Mouse (Mus musculus) adrenal gland, postnatal 14 days (tissue): ENCODE data around the gene Piwil4. TPM values are rescaled to one million over a fixed set of nuclear protein-coding genes. Genes with fewer than 3 reads are reported as not detected.

Experiments
- DNase-seq: peaks from one replicate; pipeline ENCODE4 v3.0.0; 2021; ENCODE audit warnings: mixed read lengths
- total RNA-seq: library from RNA; stranded (reverse); gene quantifications from 2 replicates; pipeline ENCODE4 v1.2.3, GENCODE M21; 2021

The Piwil4 gene
- total RNA-seq, 1 experiment from 2014 or later: not detected

DNA sequence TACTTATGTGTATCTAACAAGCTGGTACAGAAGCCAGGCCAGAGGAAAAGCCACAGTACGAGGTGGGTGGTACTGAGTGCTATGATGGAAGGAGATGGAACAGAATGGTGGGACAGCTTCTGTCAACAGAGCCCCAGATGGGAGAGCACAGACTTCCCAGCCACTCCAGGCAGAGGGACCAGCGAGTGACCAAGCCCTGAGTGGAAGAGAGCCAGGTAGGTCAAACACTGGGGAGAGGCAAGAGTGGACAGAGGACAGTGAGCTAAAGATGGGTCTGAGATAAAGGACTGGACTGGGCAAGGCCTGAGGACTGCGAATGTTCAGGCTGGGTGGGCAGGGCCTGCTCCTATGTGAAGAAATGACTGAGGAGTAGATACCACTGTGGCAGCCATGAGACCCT is 72.2 kb downstream of the Piwil4 start:
- no peak for DNase-seq

DNA sequence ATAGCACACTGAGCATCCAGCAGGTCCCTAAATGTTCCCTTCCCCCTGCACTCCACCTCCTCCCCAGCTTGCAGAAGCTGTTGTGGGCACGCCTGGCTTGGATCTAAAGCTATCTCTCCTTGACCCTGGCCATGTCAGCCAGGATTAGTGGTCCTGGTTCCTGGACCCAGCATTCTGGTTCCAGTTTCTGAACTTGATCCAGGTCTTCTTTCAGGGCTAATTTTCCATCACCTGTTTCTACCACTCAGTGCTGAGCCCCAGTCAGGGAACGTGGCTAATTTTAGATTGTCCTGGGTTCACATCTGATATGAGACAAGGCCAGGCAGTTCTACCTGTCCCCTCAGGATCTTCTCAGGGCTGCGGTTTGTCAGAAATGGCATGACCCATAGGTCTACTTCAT is 74.5 kb downstream of the Piwil4 start:
- no peak for DNase-seq

DNA sequence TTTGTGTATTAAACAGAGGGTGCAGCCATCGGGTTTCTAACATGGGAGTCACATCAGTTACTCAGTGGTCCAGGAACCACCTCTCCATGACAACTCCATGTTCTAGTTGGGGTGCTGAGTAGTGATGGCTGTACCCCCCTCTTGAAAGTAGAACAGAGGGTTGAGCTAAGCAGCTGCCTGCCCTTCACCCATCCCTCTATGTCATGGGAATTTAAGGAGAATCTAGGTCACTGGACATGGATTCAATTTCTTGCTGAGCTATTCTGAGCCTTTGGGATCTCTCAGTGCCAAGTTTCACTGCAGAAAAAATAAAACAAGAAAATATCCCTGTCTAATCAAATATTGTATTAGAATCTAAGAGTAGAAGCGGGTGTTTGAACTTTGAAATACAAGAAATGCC is 76.9 kb downstream of the Piwil4 start:
- DNase-seq: no peak

DNA sequence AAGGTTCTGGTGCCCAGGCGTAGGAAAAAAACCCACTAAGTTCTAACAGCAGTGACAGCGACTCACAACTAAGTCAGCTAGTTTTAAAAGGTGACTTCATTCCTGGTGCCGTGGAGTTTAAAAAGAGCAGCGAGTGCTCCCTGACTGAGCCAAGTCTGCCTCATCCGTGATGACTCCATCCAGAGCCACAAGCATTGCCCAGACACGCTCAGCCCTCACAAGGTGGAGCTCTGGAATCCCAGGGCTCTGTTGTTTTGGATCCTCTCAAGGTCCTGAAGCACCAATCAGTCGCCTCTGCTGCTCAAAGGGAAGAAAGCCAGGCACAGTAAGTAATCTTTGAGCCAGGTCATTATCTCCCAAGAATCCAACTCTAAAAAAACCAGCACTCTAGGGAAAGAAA is 77.7 kb downstream of the Piwil4 start:
- no peak for DNase-seq

DNA sequence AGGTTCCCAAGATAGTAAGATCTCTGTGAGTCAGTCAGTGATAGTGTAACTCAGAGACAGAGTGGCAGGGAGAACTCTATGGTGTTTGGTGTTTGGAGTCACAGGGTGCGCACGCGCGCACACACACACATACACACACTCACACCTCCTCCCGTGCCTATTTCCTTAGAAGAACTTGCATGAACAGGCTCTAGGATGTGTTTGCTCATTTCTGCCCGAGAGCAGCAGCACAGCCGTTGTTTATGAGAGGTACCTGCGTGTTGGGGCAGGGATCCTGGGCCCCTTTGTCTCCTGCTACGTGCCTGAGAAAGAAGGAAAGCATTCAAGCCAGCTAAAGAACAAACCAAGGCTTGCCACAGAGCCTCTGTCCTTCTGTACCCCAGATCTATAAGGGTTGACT is 78.4 kb downstream of the Piwil4 start:
- no peak for DNase-seq

GRCm38 (mm10) chr9:14657926-14658325 is 82.6 kb downstream of the Piwil4 start:
- DNase-seq: no peak

DNA sequence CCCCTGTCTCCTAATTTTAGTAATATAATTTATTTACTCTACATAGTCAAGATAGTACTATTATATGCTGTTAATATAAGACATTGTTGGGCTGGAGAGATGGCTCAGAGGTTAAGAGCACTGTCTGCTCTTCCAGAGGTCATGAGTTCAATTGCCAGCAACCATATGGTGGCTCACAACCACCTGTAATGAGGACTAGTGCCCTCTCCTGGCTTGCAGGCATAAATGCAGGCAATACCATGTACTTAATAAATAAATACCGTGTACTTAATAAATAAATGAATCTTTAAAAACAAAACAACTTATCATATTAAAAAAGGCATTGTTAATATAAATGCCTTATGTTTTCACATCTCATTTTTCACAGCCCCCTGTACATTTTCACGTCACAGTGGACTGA is 86.5 kb downstream of the Piwil4 start:
- no peak for DNase-seq

- no peak for DNase-seq
Measured at GRCm38 (mm10) chr9:14652761-14653160, 87.8 kb downstream of the Piwil4 start.

DNA sequence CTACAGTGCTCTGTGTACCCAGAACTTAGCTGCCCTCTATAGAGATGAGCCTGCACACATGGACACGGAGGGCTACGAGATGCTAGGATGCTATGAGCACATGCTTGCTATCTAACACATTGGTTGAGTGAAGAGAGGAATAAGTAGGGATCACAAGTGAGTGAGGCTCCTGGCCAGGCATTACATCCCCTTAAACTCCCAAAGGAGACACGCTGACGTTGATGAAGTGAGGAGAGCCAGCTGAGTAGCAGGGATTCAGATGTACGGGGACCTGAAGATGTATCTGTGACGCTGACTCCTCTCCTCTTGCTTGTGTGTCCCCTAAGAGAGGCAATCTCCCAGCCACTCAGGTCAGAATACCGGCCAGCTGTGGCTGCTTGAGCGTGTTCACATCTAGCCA is 92.7 kb downstream of the Piwil4 start:
- DNase-seq: no peak

- no peak for DNase-seq
Measured at GRCm38 (mm10) chr9:14646641-14647040, 93.9 kb downstream of the Piwil4 start.

Other genes with a start within 250 kb of the Piwil4 start
- gene Kdm4d, start 240.3 kb downstream of the Piwil4 start, total RNA-seq: 0.30 and 0.34 TPM in 2 replicates
- 124 TPM in 2 replicates for gene Cwc15, start 240.1 kb downstream of the Piwil4 start, total RNA-seq
- 33.3 and 36.4 TPM in 2 replicates for gene Amotl1, start 95.7 kb downstream of the Piwil4 start, total RNA-seq
- 1.5 and 2.7 TPM in 2 replicates for gene Fut4, start 11.7 kb upstream of the Piwil4 start, total RNA-seq
- gene 1700012B09Rik, start 30.3 kb upstream of the Piwil4 start, total RNA-seq: not detected in 2 replicates
- gene Mre11a, start 43.9 kb upstream of the Piwil4 start, total RNA-seq: 16.6 and 18.7 TPM in 2 replicates
- gene Ankrd49, start 44.1 kb upstream of the Piwil4 start, total RNA-seq: 14.3 and 18.1 TPM in 2 replicates
- gene Gpr83, start 119.5 kb upstream of the Piwil4 start, total RNA-seq: 0.23 TPM in 1 of 2 replicates, not detected in the other
- 2.4 TPM in 1 of 2 replicates, not detected in the other for gene Izumo1r, start 163.2 kb upstream of the Piwil4 start, total RNA-seq